Mouse (Mus musculus) ES-CJ7 (cell line): ENCODE measurements around the gene Gimap8.
"Not testable (repeated sequence)": the region's sequence is repeated elsewhere in the genome, so short reads cannot be mapped to it uniquely, and the experiment has no call there.

Experiments
- DNase-seq: peaks from one replicate; pipeline ENCODE4 v3.0.0; 2011; ENCODE audit warnings: low read depth, low spot score

The Gimap8 gene

DNA sequence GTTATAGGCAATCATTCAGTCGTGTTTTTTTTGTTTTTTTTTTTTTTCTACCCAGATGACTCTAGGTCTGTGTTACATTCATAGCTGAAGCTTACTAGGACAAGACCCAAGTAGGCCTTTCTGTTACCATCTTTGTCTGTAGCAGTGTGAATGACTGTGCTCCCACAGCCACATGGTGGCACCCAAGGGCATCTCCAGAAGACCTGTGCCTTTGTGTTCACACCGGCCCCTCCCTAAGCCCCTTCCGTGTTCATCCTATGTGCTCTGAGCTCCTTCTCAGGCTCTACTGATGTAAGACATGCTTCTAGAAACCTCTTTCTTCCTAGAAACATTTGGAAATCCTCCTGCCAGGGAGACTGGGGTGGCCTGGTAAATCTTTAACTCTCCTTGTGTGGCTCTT is at the start of gene Gimap8:
TSS of gene Gimap8 (plus strand) at position 240 of the 400 bp plus-strand sequence.
- DNase-seq, result peak; percentile 60

DNA sequence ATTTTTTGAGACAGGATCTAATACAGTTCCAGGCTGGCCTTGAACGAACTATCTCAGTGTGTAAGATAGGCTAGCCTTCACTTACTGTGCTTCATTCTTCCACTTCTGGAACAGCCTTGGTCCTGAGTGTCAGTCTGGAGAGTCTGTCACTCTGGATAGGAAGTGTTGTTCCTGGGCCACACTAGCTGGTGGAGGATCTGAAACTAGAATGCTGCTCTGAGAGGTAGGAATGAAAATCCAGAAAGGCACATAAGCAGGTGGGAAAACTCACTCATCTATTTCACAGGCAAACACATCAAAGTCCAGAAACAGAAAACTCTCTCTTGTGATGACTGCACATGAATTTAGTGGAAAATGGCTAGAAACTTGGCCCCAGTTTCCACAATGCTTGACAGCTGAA is 46.4 kb upstream of the Gimap8 start:
- no peak for DNase-seq

DNA sequence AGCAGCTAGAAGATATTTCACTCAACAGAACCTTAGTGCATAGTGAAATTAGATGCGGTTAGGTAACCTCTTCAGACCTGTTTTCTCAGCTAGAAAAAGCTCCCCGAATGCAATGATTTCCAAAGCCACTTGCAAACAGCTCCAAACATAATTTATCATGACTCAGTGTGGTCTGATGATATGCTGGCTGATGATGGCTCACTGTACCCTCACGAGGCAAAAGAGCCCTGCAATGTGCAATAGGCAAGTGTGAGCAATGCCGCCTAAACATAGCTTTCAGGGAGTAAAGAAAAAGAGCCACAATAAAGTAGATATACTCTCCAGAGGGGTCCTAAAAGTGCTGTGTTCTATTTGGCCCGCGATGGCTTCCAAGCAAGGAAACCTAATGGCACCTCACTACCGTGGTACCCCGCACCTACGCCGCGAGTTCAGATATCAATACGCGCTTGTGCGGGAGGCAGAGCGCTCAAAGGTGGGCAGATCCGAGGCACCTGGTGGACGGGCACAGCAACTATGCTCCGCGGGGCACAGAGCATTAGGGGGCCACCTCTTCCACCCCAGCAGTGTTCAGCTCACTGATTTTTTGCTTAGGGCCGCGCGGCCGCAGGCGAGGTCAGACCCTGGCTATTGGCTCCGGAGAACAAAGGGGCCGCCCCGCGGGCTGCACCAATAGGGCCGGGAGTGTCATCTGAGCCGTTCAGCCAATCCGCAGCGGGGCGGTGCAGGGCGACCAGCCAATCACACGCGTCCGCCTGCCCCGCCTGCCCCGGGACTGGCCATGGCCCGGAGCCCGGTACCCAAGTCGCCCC is 45.6 kb upstream of the Gimap8 start, which contains the start of gene Zfp775:
TSS of gene Zfp775 (plus strand) at position 793 of the 809 bp plus-strand sequence.
- peak; percentile 86 for DNase-seq

DNA sequence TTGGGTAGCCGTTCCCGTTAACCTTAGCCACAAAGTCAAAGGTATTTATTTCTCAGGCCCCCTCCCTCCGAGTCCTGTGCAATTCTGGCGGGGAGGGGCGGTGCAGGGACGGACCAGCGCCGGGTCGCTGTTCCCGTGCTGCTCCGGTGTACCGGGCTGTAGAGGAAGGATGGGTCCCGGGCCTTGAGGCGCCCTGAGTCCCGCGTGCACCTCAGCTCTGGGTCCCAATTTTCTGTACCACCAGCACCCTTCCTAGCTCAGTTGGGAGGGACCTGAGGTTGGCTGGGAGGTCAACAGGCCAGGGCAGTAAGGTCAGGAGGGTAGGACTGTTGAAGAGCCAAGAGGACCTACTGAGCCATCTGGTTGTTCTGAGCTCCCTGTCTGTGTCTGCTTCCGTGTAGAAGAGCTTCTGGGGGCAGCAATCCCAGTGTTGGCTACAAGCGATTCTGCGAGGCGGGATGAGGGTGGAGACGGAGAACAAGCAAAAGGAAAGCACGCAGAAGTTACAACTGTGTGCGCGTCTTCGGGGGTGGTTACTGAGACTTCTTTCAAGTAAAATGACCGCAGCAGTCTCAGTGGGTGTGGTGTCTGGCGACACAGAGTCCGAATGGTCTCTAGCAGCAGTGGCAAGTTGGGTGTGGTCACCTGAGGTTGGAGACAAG is 44.8 kb upstream of the Gimap8 start:
- peak; percentile 42 for DNase-seq

DNA sequence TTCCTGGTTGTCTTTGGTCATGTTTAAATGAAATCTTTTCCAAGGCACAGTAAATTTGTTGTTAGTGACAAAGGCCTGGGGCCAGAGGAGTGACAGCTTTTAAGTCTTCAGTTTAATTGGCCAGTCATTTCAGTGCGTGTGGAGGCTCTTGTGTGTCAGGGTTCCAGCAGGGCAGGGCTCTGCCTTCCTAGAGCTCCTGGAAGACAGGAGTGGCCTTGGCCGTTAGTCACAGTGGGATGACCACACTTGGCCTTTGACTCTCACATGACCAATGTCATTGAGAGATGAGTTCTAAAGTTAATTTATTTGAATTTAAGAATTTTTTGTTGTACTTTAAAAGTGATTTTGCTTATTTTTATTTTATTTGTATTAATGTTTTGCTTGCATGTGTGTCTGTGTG is 38.9 kb upstream of the Gimap8 start:
- DNase-seq, result no peak

DNA sequence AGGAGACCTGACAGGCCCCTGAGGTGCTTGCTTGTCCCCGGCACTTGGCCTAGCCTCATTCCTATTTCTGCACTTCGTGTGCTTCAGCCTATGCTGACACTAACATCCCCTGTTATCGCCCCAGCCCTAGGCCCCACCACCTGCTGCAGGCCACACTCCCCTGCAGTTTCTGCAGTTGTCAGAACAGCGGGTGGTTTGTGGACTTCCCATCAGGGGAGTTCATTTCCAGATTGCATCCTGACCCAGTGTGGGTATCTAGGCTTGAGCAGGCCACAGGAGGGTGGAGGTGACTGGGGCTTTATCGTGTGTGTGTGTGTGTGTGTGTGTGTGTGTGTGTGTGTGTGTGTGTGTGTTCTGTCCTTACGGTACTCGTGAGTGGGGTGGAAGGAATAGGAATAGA is 37.5 kb upstream of the Gimap8 start:
- no peak for DNase-seq

DNA sequence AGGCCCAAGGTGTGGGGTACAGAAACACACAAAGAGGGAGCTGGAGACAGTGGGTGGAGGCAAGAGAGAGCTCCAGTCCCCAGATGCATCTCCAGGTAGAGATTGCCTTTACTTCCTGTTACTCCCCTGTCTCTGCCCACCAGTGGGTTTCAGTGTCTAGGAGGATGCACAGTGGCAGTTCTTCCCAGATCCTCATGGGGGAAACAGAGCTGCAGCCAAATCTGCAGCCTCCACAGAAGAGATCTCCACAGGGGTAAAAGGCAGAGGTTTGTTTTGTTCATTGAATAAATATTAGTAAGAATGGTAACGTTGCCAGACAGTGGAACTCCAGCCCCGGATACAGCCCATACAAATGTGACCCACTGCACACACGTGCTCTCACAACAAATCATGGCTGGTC is 36.4 kb upstream of the Gimap8 start:
- DNase-seq, result no peak

DNA sequence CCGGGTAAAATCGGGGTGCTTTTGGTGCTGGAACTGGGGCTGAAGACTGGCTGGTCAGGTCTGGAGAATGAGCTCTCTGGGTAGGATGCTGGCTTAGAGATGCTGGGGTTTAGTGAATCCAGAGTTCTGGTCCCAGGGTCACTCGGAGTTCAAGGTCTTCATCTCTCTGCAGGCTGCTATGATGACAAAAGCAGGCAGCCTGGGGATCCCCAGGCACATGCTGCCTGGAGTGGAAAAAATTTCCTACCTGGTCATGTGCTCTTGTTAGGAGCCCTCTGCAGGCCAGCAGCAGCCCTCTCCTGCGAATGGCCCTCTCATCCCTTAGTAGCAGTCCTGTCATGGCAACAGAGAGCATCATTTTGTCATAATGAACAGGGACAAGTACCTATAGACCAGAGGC is 33.6 kb upstream of the Gimap8 start:
- DNase-seq, result no peak

DNA sequence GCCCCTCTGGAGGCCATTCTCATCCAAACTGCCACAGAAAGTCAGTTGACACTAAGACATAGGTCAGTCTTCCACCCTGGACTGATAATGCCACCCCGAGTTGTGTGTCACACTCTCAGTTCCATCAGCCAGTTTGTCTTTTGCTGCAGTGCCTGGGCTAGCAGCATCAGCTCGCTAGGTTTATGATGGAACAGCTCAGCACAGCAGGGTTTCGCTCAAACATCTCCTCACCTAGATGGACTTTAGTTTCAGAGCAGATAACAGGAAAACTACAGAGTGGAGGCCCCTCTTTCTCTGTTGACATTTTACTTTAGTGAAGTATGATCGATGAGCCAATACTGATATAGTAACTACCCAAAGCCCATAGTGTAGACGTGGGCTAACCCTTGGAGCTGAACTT is 32.3 kb upstream of the Gimap8 start:
- DNase-seq, result no peak

DNA sequence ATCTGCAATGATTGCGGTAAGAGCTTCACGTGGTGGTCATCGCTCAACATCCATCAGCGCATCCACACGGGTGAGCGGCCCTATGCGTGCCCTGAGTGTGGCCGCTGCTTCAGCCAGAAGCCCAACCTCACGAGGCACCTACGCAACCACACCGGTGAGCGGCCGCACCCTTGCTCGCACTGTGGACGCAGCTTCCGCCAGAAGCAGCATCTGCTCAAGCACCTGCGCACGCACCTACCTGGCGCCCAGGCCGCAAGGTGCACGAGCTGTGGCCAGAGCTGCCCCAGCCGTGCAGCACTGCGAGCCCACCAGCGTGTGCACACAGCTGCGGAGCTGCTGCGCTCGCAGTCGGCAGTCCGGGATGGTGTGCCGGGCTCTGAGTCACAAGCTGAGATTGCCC is 27.0 kb upstream of the Gimap8 start:
- peak; percentile 50 for DNase-seq

DNA sequence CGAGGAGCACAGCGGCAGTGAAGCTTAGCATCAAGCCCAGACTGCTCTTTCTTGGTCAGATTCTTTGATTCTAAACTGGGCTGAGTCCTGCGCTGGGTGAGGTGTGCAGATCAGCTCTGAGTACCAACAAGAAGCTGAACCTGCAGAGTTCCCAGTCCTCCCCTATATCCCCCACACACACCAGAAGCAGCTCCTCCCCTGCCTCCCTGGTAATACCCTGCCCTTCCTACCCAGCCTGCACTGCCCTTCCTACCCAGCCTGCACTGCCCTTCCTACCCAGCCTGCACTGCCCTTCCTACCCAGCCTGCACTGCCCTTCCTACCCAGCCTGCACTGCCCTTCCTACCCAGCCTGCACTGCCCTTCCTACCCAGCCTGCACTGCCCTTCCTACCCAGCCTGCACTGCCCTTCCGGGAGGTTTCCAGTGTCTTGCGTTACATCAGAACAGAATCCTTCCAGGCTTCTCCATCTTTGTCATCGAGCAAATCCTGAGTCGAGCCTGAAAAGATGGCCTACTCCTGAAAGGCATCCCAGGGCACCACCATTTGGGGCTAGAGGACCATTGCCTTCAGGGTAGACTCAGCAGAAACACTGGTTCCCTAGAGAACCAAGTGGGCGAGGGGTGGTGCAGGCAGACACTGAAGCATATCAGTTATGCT is 24.7 kb upstream of the Gimap8 start:
- not testable (repeated sequence) for DNase-seq

DNA sequence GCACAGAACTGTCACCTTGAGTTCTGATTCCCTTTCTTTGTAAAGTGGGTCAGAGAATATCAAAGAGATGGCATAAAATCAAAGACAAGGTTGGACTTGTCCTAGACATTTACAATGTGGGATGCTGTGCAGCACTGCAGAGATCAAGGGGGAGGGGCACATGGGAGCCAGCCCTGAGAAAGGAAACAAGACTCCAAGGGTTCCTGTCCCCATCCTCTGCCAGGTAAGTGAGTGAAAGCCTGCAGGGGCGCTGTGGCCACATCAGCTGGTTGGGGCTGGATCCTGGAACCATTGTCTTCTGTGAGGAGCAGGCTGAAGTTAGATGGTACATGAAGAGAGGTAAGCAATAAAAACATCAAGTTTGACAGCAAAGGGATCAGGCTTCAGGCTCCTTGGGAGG is 23.6 kb upstream of the Gimap8 start:
- peak; percentile 58 for DNase-seq

DNA sequence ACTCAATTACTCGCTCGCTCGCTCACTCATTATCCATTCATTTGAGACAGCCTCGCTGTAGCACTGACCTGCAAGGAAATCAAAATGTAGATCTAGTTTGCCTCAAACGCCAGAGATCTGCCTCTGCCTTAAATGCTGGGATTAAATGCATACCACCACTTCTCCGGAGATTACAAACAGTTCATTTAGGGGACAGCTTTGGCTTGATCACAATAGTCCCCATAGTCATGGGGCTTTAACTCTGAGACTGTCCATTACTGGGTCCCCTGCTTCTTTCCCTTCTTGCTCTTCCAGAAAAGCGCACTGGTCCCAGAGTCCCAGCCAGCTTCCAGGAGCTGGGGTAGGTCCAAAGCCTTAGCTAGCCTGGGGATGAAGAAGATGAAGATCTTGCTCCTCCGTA is 20.6 kb upstream of the Gimap8 start, which contains the start of gene AI854703:
TSS of gene AI854703 (plus strand) at position 301 of the 400 bp plus-strand sequence.
- DNase-seq, result no peak

DNA sequence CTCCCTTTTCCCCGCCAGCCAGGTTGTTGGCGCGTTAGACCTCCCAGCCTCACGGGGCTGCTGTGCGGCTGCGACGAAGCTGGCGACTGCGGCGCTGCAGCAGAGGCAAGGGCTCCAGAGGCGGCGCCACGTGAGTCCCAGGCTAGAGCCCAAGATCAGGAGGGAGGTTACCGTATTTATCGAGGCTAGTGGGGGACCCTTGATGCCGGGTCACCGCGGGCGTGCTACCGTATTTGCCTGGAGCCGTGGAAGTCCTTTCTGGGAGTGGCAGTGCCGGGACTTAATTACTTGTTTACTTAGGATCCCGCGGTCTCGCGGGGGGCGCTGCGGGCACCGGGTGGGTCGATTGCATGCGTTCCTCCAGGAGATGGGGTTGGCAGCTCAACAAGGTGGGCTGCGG is 20.1 kb upstream of the Gimap8 start:
- DNase-seq, result peak; percentile 81

DNA sequence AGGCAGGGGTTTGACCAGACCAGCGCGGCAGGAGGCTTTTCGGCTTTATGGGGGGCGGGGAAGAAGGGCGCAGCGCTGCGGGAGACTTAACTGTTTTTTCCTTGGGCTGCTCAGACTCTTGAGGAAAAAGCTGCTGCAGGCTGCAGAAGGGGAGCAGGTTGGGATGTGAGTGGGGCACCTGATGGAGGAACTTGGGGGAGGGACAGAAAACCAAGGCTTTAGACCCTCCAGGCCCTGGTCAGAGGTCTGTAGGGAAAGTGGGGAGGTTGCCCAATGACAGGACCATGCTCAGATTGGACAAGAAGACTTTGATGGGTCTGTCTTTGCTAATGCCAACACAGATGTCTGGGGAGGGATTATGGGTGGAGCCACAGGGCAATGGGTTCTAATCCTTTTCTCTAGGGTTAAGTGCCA is 19.5 kb upstream of the Gimap8 start:
- DNase-seq, result no peak

DNA sequence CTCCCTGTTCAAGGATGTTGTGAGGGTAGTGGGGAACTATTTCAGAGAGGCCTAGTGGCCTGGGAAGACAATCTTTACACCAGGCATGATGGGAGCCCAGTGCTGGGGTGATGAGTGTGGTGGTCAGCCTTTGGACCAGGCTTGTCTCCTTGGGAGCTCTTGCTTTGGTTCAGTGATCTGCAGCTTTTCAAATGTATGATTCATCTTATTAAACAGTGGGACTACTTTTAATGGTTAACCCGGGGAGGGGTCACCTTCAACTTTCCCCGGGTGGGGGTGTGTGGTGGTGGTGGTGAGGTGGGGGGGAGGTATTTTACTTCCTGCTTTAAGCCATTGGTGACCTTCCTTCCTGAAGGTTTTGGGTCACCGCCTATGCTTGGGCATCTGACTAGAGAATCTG is 18.7 kb upstream of the Gimap8 start:
- no peak for DNase-seq

DNA sequence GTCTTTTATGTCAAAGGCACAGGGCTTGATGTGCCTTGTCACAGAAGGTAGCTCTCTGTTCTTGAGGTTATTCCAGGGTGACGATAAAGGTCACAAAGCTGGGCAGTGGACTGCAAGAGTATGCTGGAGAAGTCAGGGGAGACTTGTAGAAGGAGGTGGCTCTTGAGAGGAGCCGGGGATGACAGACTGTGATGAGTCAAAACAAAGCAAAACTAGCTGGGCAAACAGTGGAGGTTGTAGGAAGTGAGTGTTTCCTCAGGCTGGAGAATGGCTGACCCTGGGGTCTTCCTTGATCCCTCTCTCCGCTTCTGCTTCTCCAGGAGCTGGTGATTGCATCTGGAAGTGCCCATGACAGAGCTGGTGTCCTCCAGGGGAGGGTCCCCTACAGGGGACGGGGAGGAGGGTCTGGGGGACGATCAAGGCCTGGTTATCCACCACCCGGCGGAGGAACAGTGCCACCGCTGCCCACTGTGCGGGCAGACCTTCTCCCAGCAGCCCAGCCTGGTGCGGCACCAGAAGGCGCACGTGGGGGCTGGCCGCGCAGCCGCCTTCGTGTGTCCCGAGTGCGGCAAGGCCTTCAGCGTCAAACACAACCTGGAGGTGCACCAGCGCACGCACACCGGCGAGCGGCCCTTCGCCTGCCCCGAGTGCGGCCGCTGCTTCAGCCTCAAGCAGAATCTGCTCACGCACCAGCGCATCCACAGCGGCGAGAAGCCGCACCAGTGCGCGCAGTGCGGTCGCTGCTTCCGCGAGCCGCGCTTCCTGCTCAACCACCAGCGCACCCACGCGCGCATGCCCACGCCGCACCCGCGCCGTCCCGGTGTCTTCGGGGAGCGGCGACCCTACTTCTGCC is 18.0 kb upstream of the Gimap8 start:
- no peak for DNase-seq

DNA sequence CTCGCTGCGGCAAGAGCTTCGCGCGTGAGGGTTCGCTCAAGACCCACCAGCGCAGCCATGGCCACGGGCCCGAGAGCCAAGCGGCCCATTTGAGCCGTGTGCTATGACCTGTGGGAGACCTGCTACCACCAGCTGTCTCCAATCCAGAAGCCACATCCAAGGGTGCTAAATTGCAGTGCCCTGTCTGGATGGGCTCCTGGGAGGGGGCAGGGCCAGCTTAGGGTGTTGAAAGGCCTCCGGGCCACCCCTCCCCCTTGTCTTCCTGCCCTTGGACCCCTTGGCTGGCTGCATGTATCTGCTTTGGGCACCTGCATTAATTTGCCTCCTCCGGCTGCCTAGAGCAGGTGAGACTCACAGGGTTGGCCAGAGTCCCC is 17.4 kb upstream of the Gimap8 start:
- no peak for DNase-seq

DNA sequence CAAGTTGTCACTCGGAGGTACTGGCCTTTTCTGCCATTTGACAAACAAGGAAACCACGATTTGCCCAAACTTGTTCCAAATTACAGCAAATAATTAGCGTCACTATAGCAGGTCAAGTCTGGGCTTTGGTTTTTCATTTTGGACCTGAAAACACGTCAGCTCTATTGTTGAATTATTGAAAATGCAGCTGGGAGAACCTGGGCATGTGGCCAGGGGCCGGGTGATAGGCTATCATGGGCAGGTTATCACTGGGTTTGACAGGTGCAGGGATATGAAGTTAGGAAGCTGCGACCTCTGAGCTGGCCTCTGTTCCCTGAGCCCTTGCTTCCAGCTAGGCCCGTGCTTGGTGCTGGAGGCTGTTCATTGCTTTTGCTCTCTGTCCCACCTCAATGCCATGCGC is 16.2 kb upstream of the Gimap8 start:
- no peak for DNase-seq

DNA sequence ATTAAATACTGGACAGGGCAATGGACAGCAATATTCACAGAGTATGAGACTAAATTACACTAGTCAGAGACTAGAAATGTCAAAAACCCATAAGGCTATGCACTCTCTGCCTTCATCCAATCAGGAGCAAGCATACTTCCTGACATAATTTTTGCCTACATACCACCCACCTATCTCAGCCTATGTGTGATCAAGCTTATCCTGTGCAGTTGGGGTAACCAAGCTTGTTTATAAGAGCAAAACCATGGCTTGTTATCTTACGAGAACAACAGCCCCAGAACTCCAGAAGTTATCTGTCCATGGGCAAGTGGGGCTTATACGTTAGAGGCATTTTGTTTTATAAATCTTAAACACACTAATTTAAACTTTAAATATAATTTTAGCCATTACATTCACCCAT is 11.9 kb upstream of the Gimap8 start:
- DNase-seq, result no peak

DNA sequence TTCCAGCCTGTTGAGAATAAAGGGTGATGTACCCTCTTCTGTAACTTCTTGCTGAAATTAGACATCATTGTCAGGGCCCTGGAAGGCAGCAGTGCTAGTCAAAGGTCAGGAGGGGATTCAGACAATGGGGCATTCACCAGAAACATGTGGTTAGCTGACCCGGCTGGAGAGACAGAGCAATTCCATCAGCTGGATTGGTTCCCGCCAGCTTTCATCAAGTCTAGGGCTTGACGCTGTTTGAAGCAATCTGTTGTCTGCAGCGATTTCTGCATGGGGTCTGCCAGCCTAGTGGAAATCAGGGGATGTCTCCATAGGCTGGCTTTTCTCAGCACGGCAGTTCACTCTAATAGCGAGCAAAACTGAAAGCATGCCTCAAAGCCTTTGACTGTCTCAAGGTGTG is 10.5 kb upstream of the Gimap8 start:
- no peak for DNase-seq
